Mouse (Mus musculus) lung, postnatal 10 days (tissue): ENCODE data around the gene Ptpn11.
"Not testable (repeated sequence)": the region's sequence is repeated elsewhere in the genome, so short reads cannot be mapped to it uniquely, and the experiment has no call there.

ENCODE experiments used
- DNase-seq: peaks from one replicate; pipeline ENCODE4 v3.0.0; 2021

Ptpn11 gene

DNA sequence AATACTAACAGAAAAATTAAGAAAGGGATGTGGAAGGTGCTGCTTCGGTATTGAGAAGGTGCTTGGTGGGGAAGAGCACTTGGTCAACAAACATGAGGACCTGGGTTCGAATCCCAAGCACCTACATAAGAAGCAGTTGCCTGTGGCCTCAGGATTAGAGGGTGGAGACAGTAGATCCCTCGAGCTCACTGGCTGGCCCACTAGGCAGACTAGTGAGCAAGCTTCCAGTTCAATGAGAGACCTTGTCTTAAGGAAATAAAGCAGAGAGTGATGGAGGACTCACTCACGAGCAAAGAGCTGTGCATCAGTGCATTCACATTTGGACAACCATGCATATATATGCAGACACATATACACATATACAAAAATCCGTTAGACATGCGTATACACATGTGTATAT lies 20.9 kb upstream of the Ptpn11 start:
- no peak for DNase-seq

GRCm38 (mm10) chr5:121210601-121210924 lies 19.4 kb upstream of the Ptpn11 start:
- DNase-seq, result no peak

DNA sequence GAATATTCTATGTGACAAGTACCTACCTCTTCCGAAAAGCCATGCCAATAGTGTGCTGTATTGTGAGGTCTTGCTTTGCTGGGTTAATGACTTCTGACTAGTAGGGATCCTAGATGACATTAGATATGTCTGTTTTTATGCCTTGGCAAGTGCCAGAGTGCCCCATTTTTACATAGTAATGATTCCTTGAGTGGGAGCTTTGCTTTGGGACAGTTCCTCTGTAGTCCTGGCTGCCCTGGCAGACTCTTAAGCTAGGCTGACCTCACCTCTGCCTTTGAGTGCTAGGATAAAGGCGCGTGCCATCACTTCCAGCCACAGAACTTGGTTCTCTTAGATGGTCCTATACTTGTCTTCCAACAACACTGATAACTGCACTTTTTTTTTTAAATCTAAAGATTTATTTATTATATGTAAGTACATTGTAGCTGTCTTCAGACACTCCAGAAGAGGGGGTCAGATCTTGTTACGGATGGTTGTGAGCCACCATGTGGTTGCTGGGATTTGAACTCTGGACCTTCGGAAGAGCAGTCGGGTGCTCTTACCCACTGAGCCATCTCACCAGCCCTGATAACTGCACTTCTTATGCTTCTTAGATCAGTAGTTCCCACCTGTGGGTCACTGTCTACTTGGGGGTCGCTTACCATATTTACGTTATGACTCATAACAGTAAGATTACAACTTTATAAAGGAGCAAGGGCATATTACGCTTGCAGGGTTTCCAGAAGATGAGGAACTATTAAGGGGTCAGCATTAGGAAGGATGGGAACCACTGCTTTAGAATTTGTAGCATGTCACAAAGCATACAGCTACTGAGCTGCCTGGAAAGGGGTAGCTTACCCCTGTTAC lies 18.8 kb upstream of the Ptpn11 start:
- DNase-seq, result no peak

DNA sequence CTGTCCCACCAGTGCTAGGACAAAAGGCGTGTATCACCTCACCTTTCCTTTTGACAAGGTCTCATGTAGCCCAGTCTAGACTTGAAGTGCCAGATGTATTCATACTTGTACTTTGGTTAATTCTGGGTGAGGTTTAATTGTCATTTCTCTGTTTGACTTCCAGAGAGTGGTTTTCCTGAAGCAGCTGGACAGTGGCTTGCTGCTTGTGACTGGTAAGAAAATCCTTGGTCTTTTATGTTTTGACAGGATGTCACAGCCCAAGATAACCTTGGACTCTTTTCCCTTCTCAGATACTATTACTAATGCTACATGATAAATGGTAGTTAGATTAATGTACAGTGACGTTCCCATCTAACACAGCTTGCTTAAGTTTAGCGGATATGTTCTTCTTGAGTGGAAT lies 15.8 kb upstream of the Ptpn11 start:
- DNase-seq, result no peak

DNA sequence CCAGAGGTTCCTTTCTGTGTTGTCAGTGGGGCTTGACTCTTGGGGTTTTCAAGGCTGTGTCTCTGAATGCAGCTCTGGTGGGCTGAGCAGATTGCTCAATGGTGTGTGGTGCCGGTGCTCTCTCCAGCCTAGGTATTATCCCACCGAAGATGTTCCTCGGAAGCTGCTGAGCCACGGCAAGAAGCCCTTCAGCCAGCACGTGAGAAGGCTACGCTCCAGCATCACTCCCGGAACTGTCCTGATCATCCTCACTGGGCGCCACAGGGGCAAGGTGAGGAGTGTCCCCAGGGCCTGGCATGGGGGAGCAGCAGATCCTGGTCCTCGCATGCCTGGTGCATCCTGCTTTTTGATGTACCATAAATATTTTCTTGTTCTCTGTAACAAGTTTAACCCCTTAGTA lies 15.3 kb upstream of the Ptpn11 start:
- no peak for DNase-seq

DNA sequence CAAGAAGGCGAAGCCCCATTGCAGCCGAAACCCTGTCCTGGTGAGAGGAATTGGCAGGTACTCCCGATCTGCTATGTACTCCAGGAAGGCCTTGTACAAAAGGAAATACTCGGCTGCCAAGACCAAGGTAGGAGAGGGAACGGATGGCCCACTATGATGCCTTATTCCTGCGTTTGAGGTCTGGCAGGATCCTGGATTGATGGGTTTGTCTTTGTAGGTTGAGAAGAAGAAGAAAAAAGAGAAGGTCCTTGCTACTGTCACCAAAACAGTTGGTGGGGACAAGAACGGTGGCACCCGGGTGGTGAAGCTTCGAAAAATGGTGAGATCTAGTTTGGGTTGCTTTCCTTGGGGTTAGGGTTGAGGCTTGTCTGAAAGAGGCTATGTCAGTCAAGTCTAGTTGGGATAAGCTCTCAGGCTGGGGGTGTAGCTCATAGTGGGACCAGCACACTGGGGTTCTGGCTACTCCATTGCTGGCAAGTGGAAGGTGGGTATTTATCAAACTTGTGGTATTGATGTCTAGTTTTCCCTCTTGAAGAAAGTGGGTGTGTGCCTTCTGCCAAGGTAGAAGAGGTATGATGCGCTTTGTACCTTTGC lies 14.4 kb upstream of the Ptpn11 start:
- DNase-seq, result not testable (repeated sequence)

DNA sequence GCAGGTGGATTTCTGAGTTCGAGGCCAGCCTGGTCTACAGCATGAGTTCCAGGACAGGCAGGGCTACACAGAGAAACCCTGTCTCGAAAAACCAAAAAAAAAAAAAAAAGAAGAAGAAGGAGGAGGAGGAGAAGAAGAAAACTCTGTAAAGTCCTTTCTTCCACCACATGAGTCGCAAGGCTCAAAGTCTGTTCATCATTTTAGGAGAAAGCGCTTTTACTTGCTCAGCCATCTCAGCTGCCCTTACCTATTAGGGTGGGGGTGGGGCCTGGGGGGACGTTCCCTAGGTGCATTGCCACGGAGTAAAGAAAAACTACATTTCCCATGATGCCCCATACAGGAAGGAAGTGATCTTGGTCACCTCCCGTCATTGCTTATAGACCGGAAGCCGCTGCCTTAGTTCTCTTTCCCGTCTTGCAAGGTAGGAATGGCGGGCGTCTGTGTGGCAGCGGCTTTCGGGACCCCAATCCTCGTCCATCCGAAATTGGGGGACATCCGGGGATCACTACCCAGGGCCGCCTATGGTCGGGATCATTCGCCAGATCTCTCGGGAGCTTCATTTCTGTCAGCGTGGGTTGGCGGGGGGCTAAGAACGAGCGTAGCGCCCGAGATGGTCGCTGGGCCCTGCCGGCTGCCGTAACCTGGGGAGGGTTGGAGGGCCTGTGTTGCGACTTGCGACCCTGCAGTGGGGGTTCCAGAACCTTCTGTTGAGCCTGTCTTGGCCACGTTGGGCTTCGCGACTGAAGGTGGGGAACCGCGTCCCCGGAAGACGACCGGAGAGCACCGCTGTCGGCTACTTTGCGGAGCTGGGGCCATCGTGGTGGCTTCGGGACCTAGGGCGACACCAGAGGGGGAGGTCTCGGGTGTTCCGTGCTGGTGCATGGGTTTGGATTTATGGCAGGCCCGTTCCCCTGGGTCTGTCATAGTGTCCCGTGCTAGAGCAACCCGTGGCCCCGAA lies 13.2 kb upstream of the Ptpn11 start, which contains the start of gene Rpl6:
Gene Rpl6, plus strand, starts transcription at position 350 of the 958 bp plus-strand sequence.
- DNase-seq, result peak; percentile 88

- DNase-seq, result no peak
These were observed 11.3 kb upstream of the Ptpn11 start for GRCm38 (mm10) chr5:121202467-121202866.

- peak; percentile 65 for DNase-seq
These were observed 10.5 kb upstream of the Ptpn11 start for GRCm38 (mm10) chr5:121201739-121202138.

- DNase-seq, result no peak
These were observed 7.2 kb upstream of the Ptpn11 start for GRCm38 (mm10) chr5:121198376-121198775.

- no peak for DNase-seq
These were observed 6.1 kb upstream of the Ptpn11 start for GRCm38 (mm10) chr5:121197337-121197736.

- no peak for DNase-seq
These were observed 5.6 kb upstream of the Ptpn11 start for GRCm38 (mm10) chr5:121196764-121197163.

GRCm38 (mm10) chr5:121194173-121194572 lies 3.0 kb upstream of the Ptpn11 start:
- no peak for DNase-seq

DNA sequence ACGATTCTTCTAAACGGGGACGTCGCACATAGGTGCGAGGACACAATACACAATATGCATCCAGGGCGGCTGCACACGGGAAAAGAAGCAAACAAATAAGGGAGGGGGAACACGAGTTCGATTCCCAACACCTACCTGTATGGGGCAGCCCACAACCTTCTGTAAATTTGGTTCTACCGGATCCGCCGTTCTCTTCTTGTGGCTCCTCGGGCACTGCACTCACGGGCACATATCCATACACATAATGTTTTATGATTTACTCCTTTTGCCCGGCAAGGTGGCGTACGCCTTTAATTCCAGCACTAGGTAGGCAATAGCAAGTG lies 348 bp upstream of the Ptpn11 start:
- no peak for DNase-seq

DNA sequence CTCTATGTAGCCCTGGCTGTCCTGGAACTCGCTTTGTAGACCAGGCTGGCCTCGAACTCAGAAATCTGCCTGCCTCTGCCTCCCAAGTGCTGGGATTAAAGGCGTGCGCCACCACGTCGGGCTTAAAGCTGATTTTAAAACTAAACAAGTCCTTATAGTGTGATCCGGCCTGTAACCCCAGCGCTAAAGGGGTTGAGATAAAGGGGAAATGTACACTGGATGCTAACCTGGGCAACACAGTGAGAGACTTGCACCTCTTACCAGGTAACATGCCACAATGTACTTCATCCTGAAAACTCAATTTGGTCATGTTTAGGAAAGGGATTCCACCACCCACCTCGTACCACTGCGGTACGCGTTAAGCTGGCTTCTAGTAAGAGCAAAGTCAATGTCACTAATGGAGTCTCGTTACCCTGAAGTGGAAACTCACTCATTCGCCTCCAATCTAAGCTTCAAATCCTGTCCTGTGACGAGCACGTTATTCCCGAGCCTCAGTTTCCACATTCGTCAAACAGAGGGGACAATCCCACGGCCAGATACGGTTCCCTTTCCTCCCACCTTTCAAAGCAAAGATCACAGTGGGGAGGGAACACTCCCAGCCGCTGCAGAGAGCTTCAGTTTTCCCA lies 874 bp downstream of the Ptpn11 start:
- DNase-seq, result no peak

DNA sequence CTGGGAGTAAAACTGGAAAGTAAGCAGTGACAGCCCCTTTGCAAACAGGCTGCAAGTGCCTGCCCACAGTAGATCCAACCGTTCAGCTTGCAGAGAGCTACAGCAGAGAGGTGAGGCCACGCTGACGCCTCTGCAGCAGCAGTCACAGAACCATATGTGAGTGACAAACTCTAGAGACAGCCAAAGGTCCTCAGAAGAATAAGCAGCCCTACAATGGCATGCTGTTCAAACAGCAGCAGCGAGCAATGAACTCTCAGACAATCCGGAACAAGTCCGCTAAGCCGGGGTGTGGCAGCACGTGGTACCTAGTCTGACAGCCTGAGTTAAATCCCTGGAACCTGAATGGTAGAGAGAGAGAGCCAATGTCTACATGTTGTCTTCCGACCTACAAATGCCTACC lies 2.0 kb downstream of the Ptpn11 start:
- no peak for DNase-seq

DNA sequence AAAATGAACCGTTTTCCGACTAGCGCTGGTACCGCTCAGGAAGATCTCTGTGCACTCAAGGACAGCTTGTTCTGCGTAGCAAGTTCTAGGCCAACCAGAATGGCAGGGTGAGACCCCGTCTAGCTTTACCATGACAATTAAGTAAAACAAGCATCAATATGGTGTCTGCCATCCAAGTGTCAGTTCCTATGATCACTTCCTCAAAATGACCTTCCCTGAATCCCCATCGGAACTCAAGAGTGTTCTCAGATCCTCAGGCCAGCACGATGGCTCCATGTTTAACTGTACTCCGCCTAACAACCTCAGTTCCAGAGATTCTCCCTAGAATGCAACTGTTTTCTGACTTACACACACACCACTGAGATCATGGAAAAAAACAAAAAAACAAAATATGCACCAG lies 2.9 kb downstream of the Ptpn11 start:
- no peak for DNase-seq

DNA sequence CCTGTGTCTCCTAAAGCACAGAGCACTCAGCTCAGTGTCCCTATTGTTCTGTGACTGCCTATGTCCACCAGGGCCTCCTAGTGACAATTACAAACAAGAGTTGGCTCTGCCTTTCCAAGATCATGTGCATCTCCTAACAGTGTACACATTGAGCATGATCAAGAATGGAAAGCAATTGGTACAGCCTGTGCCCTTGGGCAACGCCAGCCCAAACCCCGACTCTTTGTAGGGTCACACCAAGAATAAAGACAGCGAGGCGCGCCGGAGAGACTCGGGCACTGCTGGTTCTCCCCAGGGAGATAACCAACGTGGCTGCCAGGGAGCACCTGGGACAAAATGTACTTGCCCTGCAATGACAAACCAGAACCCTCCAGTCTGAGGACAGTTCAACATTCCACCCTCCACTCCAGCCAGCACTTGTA lies 3.6 kb downstream of the Ptpn11 start:
- DNase-seq, result no peak

- DNase-seq, result peak; percentile 19
These were observed 6.1 kb downstream of the Ptpn11 start for GRCm38 (mm10) chr5:121184945-121185551.

DNA sequence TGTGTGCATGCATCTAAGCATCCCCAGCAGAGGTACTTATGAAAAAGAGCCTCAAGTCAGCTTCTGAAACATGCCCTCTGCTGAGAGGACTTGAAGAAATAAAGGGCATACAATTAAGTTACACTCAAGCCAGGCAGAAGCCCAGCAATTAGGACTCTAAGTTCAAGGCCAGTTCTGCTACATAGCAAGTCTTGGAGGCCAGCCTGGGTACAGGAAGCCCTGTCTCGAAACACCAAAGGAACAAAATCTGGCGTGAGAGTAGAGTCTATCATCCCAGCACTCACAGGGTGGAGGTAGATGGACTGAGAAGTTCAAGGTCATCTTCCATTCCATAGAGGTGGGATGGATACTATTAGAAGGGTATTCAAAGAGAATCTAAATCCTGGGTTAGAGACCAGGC lies 6.8 kb downstream of the Ptpn11 start:
- no peak for DNase-seq

DNA sequence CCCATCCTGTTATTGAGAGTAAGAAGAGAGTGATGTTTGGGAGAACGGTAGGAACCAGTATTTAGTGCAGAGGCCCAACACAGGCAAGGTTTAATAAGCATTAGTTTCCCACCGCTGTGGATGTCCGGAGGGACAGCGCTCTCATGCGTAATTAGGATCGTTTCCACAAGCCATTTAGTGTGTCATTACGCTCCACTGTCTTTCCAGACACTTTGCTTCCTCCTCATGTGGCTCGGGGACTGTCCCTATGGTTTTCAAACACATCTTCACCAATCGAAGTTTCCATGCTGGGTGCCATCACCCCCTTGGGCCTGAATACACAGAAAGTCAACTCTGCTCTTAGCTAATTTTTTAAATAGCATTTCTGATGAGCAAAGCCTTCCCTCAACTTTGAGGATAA lies 7.9 kb downstream of the Ptpn11 start:
- DNase-seq, result no peak

GRCm38 (mm10) chr5:121179077-121179857 lies 11.9 kb downstream of the Ptpn11 start:
- DNase-seq, result no peak
